Mouse (Mus musculus): Measurements from ENCODE around the gene Dhx32.
"Not testable (repeated sequence)": the region's sequence is repeated elsewhere in the genome, so short reads cannot be mapped to it uniquely, and the experiment has no call there.

Dhx32 gene

GRCm38 (mm10) chr7:133725571-133725970 lies 57.0 kb downstream of the Dhx32 start:
- no peak for DNase-seq

DNA sequence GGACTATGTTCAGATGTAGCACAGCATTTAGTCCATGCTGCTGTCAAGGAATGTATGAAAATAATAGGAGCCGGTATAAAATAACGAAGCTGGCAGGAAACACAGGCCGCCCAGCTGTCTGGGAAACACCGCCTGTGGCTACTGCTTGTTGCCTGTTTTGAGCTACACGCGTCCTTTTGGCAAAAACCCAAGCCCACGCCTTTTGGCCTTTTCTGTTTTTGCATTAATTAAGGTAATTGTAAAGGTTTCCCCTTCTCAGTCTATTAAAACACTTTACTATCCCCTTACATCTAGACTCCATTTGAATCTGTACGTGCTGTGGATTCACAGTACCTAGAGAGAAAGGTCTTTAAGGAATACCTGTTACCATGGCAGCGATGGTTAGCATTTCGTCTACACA lies 57.7 kb downstream of the Dhx32 start:
- DNase-seq: no peak

- DNase-seq: no peak
Observed at GRCm38 (mm10) chr7:133720616-133721015, 61.9 kb downstream of the Dhx32 start.

- no peak for DNase-seq
Observed at GRCm38 (mm10) chr7:133718580-133718979, 63.9 kb downstream of the Dhx32 start.

- no peak for DNase-seq
Observed at GRCm38 (mm10) chr7:133715387-133715786, 67.1 kb downstream of the Dhx32 start.

DNA sequence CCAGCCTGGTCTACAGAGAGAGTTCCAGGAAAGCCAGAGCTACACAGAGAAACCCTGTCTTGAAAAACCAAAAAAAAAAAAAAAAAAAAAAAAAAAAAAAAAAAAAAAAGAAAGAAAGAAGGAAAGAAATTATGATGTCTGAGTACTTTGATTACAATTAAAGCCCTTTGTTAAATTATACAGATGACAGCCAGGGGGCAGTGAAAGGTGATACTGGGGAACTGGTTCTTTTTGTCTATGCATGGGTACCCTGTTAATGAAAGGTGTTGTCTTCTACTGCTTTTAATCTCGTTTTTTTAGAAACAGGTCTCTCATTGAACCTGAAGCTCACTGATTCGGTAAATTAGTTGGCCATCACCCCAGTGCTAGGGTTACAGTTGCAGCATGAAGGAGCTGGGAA lies 75.2 kb downstream of the Dhx32 start:
- no peak for DNase-seq

DNA sequence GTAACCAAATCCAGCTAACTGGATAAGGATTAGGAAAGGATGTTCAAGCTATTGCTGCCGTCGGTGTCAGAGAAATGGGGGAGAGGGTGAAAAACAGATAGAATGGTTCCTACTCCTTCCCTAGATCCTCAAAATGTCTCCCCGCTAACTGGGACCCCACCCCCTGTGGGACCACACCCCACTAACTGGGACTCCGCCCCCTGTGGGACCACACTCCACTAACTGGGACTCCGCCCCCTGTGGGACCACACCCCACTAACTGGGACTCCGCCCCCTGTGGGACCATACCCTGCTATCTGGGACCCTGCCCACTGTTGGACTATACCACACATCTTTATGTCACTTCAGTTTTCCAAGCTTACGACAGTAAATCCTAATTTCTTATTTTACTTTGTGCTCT lies 78.6 kb downstream of the Dhx32 start:
- no peak for DNase-seq

DNA sequence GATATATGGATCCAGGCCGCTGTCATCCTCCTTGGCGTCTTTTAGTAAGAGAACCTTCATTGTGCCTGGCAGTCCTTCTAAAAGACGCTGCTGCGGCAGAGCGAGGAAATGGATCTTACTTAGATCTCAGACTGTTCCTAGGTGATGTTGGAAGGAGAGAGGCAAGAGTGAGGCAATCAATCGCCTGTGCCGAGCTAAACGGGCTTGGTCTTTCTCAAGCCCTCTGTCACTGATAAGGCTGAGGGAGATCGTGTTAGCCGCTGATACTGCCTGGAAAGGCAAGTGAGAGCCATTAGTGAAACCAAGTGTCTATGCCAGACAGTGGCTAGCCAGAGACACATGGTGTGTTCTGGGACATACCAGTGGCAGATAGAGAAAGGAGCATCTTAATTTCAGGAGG lies 80.2 kb downstream of the Dhx32 start:
- no peak for DNase-seq

DNA sequence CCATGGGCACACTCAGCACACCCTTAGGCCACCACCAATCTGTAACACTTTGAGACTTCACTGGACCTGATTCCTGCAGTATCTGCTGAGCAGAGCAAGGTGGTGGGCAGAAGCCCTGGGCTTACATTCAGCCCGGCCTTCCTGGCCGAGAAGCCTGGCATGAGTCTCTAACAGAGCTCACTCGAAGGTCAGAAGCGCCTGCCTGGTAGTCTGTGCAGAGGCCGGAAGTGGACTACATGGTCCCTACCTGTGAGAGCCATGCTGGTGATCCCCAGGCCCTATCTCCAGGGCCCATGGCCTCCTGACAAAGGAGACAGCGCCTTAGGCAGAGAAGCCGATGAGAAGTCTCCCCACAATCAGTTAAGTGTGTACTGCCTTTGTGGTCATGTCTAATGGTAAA lies 81.2 kb downstream of the Dhx32 start:
- DNase-seq: no peak

GRCm38 (mm10) chr7:133699885-133700284 lies 82.6 kb downstream of the Dhx32 start:
- DNase-seq: no peak

GRCm38 (mm10) chr7:133698021-133698709 lies 84.4 kb downstream of the Dhx32 start:
- DNase-seq: no peak

- DNase-seq: not testable (repeated sequence)
Observed at GRCm38 (mm10) chr7:133685644-133686043, 96.9 kb downstream of the Dhx32 start.

GRCm38 (mm10) chr7:133684701-133685100 lies 97.8 kb downstream of the Dhx32 start:
- DNase-seq: no peak

DNA sequence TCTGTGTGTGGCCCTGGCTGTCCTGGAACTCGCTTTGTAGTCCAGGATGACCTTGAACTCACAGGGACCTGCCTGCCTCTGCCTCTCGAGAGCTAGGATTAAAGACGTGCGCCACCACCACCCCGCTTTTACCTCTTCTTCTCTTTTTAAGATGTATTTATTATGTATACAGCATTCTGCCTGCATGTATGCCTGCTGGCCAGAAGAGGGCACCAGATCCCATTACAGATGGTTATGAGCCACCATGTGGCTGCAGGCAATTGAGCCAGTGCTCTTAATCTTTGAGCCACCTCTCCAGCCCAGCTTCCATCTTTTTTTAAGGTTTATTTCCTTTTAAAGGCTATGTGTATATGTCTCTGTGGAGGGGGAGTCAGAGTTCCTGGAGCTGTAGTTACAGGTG lies 98.4 kb downstream of the Dhx32 start:
- DNase-seq: no peak

DNA sequence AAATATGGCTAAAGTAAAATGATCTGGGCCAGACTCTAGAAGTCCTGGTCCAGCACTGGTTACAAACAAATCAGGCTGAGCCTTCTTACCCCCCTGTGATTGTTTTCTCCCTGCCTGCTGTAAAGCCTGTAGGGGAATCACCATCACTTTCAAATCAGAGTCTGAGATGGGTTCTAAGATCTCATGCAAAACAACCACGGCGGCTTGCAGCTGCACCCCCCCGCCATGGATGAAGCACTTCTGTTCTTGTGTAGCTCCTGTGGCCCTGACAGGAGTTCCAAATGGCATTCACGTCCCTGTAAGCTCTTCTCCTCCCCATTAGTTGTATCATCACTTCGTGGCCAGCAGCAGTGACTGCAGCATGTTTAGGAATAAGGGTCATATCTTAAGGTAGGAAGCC lies 98.9 kb downstream of the Dhx32 start:
- DNase-seq: no peak

GRCm38 (mm10) chr7:133679961-133680360 lies 102.6 kb downstream of the Dhx32 start, which contains the start of gene Mmp21:
Gene Mmp21, minus strand, starts transcription at chr7:133680061.
- no peak for DNase-seq

GRCm38 (mm10) chr7:133679439-133679838 lies 103.1 kb downstream of the Dhx32 start:
- no peak for DNase-seq

DNA sequence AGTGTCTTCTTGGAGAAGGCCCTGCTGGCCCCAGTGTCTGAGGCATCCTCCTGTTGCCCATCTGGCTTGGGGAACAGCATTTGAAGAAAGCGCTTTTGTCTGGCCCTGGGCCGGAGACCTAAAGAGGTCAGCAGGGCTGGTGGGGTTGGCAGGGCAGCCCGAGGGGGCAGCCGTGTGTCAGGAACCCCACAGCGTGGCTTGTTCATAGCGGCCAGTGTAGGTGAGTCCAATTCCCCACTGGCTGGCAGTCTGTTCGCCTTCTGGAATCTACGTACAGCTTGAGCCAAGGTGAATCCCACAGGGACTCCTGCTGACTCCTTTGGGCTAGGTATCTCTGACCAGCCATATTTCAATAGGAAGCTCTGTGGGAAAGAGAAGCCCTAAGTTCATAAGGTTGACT lies 103.8 kb downstream of the Dhx32 start:
- no peak for DNase-seq

GRCm38 (mm10) chr7:133676002-133676401 lies 106.5 kb downstream of the Dhx32 start:
- no peak for DNase-seq
